Mouse (Mus musculus) bone marrow, adult 2 months (tissue): ENCODE results near the gene Prss12.

Experiments used
- CTCF ChIP-seq: fragments of 200-500 bp; IDR thresholded peaks from 2 replicates; pipeline ENCODE4 v1.5.1; 2011; ENCODE audit warnings: low read length, control low read depth; ENCODE audit not compliant: control insufficient read depth, insufficient read depth
- POLR2A ChIP-seq: fragments of 200-500 bp; IDR thresholded peaks from 2 replicates; pipeline ENCODE4 v1.6.1; 2011; ENCODE audit warnings: low read depth, mild to moderate bottlenecking, control low read depth, low read length, borderline replicate concordance; ENCODE audit not compliant: control insufficient read depth

GRCm38 (mm10) chr3:123503943-123504342, 57.2 kb downstream of the Prss12 start:
- TF ChIP-seq POLR2A (no peak), CTCF (no peak)
